Mouse (Mus musculus) E14TG2a.4 (cell line): ENCODE measurements around the gene Tes.

Source experiments
- H3K27me3 ChIP-seq: 2 replicates; pipeline ENCODE4 v1.6.1; 2014; ENCODE audit warnings: low read length, control low read depth; ENCODE audit not compliant: insufficient read depth
- H3K36me3 ChIP-seq: 2 replicates; pipeline ENCODE4 v1.6.1; 2014; ENCODE audit warnings: low read length, control low read depth; ENCODE audit not compliant: insufficient read depth
- H3K4me1 ChIP-seq: replicated peaks from 2 replicates; pipeline ENCODE4 v1.6.1; 2014; ENCODE audit warnings: low read depth, low read length, control low read depth
- H3K4me3 ChIP-seq: replicated peaks from 2 replicates; pipeline ENCODE4 v1.5.1; 2014; ENCODE audit warnings: mild to moderate bottlenecking, low read length
- H3K9me3 ChIP-seq: 2 replicates; pipeline ENCODE4 v1.6.1; 2014; ENCODE audit warnings: low read length, control low read depth
- CTCF ChIP-seq: conservative IDR thresholded peaks from 2 replicates; pipeline ENCODE4 v1.5.1; 2014; ENCODE audit warnings: low read length
- NANOG ChIP-seq: IDR thresholded peaks from 2 replicates; pipeline ENCODE4 v1.6.1; 2014; ENCODE audit warnings: borderline replicate concordance, low read length, mixed read lengths
- POU5F1 ChIP-seq: IDR thresholded peaks from 2 replicates; pipeline ENCODE4 v1.6.1; 2014; ENCODE audit warnings: low read length, borderline replicate concordance

Tes gene

DNA sequence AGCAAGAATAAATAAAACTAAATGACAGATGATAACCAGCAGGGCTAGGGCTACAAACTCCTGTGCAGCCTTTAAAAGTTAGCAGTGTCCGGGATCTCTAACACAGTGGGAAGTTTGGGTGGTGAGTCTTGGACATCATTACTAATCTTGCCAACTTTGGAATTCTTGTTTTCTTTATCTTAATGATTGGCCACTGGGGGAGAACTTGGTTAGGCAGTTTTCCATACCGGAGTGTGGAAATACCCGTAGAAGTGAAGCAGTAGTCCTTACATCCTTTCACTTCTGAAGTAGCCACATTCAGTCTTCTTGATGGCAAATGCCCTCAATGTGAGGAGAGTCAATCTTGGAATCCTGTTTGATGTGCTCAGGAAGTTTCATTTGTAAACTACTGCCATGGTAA is 7.0 kb downstream of the Tes start:
- Histone ChIP-seq H3K4me1 (no peaks in the 10 kb centered on the region), H3K36me3 (no peaks in the 10 kb centered on the region), H3K4me3 (no peak overlapping the region), H3K27me3 (no peaks in the 10 kb centered on the region), H3K9me3 (0 out of 2 replicates have a peak, but pooled peaks cover 5% of the 10 kb centered on the region)
- no peak for TF ChIP-seq POU5F1
- TF ChIP-seq CTCF = no peak
- TF ChIP-seq NANOG = no peak

DNA sequence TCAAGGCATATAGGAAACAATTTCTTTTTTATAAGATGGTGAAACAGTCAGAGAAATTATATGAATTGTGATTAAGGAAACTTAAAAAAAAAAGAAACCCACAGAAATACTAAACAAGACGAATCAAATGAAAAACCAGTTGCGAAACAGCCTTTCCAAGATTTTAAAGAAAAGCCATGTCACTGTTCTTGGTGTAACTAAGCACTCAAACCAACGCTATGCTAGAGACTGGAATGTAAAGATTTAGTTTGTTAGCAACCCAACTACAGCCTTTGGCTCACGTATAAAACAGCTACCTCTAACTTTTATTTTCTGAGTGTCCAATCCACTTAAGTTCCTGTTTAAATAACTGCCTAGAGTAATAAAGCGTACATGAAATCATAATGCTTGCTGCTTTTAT is 7.4 kb downstream of the Tes start:
- no peaks in the 10 kb centered on the region for H3K36me3 ChIP-seq
- 0 out of 2 replicates have a peak, but pooled peaks cover 5% of the 10 kb centered on the region for H3K9me3 ChIP-seq
- no peaks in the 10 kb centered on the region for H3K27me3 ChIP-seq
- TF ChIP-seq POU5F1 (no peak), NANOG (no peak), CTCF (no peak)
- H3K4me3 ChIP-seq = no peak overlapping the region
- H3K4me1 ChIP-seq = no peaks in the 10 kb centered on the region

DNA sequence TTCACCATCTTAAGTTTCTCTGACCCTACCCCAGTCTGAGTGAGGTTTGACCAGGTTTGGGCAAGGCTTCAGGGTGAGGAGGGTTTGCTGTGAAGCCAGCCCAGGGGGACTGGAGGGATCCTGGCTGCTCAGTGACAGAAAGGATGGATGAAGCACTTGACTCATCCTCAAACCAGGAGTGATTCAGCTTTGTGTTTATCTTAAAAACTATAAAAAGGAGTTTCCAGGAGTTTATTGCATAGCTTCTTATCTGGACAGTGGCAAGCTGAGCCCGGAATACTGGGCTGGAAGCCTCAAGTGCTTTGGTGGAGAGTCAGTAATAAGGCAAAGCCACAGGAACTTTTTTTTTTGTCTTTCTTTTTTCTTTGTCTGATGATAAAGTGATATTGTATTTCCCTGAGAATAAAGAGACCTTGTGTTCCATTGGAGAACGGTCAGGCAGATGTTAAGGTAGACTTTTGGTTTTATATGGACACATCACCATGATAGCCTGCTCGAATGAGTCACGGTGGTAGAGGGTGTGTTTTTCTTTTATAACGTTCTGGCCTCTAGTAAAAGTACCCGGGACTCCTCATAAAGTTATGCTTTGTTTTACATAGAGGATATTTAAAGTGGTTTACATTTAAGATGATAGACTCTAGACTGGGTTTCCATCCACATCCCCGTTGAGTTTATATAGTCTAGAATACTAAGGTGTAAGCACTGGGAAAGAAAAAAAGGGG is 8.0 kb downstream of the Tes start:
- no peaks in the 10 kb centered on the region for H3K36me3 ChIP-seq
- H3K9me3 ChIP-seq = 0 out of 2 replicates have a peak, but pooled peaks cover 5% of the 10 kb centered on the region
- no peaks in the 10 kb centered on the region for H3K27me3 ChIP-seq
- no peak overlapping the region for H3K4me3 ChIP-seq
- H3K4me1 ChIP-seq = peaks cover 5% of the 10 kb centered on the region; the same call in 1 of the 2 replicates
- TF ChIP-seq NANOG (no peak), POU5F1 (no peak), CTCF (no peak)

DNA sequence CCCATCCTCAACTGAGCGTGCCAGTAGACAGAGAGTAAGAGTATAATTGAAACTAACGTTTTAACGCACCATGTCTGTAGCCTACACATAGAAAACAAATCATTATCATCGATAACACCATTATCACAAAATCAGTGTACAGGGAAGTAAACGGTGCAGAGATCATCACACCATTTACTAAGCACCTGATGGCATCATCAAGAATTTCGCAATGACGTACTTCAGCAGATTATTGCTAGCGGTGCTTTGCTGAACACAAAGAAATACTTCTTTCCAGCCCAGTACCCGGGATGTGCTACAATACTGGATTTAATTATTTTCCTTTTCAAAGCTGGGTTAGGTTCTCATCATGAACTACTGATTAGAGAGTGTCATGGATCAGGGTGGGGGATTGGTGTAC is 12.3 kb downstream of the Tes start:
- Histone ChIP-seq H3K27me3 (no peaks in the 10 kb centered on the region), H3K36me3 (no peaks in the 10 kb centered on the region), H3K4me3 (no peak overlapping the region), H3K4me1 (peaks cover 14% of the 10 kb centered on the region), H3K9me3 (0 out of 2 replicates have a peak, but pooled peaks cover 5% of the 10 kb centered on the region)
- TF ChIP-seq NANOG = no peak

DNA sequence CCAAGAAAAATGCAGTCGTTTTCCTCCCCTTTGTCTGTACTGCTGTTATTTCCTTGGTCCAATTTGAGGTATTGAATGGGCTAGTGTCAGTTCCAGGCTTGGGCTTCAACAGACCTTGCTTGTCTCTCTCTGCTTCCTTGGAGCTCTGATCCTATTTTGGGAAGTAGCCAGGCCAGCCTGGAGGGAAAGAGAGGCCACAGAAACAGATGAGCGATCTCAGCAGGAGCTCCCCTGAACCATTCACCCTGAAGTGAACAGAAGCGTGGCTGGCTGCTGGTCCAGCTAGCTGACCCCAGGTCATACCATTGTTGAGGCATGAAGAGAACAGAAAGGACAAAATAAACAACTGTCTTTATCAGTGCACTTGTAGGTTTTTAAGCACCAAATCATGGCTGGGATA is 12.8 kb downstream of the Tes start:
- no peak overlapping the region for H3K4me3 ChIP-seq
- H3K9me3 ChIP-seq = 0 out of 2 replicates have a peak, but pooled peaks cover 5% of the 10 kb centered on the region
- H3K27me3 ChIP-seq = no peaks in the 10 kb centered on the region
- peaks cover 14% of the 10 kb centered on the region for H3K4me1 ChIP-seq
- H3K36me3 ChIP-seq = no peaks in the 10 kb centered on the region
- TF ChIP-seq CTCF (no peak), NANOG (no peak), POU5F1 (no peak)

DNA sequence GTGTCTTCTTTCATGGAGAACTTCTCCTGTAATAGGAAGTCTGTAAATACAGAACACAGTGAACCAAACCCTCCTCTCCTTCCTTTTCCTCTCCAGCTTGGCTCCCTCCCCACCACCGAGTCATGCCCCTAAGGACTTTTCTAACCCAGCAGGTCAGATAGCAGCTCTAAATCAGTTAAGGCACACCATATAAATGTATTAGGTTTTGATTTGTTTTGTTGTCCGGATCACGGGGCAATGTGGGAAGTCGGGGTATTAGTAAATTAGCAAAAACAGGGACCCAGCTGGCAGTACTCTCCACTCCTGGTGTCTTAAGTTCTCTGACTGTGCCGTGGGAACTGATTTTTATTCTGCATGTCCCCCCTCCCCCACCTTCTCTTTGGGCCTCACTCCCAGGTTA is 14.4 kb downstream of the Tes start:
- Histone ChIP-seq H3K27me3 (no peaks in the 10 kb centered on the region), H3K9me3 (0 out of 2 replicates have a peak, but pooled peaks cover 5% of the 10 kb centered on the region)
- TF ChIP-seq POU5F1 (no peak), NANOG (no peak), CTCF (no peak)

DNA sequence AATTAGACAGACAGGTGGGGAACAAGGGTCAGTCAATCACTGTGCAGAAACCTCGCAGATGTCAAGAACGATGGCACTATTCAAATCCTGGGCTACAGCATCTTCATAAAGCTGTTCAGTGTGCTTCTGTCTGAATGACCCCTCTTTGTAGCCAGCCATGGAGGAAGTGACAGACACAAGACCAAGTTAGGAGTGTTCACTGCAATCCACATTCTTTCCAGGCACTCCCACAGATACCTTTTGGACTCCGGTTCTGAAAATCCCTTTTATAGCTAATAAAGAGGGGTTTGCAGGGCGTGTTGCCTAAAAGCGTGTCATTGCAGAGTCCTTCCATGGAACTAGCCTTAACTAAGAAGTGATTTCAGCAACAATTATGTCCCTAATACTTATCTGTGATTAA is 14.9 kb downstream of the Tes start:
- H3K4me1 ChIP-seq = peaks cover 14% of the 10 kb centered on the region
- TF ChIP-seq NANOG = no peak
- no peak for TF ChIP-seq POU5F1

More for the DNA sequence above, 14.4 kb downstream of the Tes start:
- H3K36me3 ChIP-seq = no peaks in the 10 kb centered on the region
- no peak overlapping the region for H3K4me3 ChIP-seq
- peaks cover 14% of the 10 kb centered on the region for H3K4me1 ChIP-seq

DNA sequence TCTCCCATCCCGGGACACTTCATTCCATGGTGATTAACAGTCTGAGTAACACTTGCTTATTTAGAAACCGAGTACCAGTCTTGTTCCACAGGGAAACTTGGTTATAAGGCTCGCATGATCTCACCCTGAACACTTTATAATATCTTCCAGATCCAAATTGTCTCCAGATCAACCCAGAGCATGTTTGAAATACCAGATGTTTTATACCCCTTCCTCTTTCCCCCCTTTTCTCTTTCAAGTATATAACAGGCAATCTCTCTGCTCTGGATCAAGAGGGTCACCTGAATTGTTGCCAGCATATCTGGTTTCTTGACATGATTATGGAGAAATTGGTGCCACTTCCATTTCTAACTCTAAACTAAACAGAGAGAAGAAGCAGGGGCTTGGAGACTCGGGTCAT is 17.3 kb downstream of the Tes start:
- no peaks in the 10 kb centered on the region for H3K9me3 ChIP-seq
- peaks cover 14% of the 10 kb centered on the region for H3K4me1 ChIP-seq
- H3K27me3 ChIP-seq = no peaks in the 10 kb centered on the region
- TF ChIP-seq NANOG (no peak), POU5F1 (no peak), CTCF (no peak)
- H3K4me3 ChIP-seq = no peak overlapping the region
- no peaks in the 10 kb centered on the region for H3K36me3 ChIP-seq

More for the DNA sequence above, 14.9 kb downstream of the Tes start:
- H3K4me3 ChIP-seq = no peak overlapping the region
- H3K36me3 ChIP-seq = no peaks in the 10 kb centered on the region
- H3K27me3 ChIP-seq = no peaks in the 10 kb centered on the region
- H3K9me3 ChIP-seq = 0 out of 2 replicates have a peak, but pooled peaks cover under 1% of the 10 kb centered on the region

DNA sequence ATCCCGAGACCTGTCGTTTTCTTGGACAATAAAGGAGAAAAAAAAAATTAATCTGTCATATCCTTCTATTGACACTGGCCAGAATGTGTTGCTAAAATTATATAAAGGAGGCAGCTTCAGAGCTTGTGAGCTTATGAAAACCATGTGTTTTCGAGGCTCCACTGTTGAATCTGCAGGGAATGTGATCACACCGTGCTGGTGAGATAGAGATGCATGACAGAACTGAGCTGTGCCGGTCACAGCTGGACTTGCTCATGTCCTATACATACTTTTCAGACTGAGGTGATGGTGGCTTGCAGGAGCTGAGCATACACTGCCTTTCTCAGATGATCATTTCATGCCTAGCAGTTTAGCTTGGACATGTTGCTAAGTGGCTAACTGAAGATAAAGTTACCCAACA is 17.9 kb downstream of the Tes start:
- no peaks in the 10 kb centered on the region for H3K27me3 ChIP-seq
- H3K4me3 ChIP-seq = no peak overlapping the region
- H3K4me1 ChIP-seq = peaks cover 10% of the 10 kb centered on the region
- no peaks in the 10 kb centered on the region for H3K36me3 ChIP-seq
- H3K9me3 ChIP-seq = no peaks in the 10 kb centered on the region
- TF ChIP-seq POU5F1 (no peak), NANOG (no peak), CTCF (no peak)
